In the genomic region with DNA sequence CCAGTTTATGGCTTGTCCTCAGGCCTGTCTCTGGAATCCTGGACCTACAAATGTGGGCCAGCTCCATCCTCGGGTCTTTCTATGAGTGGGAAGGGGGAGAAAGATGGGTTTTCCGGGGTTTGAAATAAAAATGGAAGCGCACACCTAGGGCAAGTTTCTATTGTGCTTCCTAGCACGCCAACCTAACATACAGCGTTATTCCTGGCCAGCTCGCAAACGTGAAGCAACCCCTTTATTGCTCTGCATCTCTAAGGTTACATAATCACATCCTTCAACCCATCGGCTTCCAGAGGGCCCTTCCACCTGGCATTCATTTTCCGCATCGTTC, we compare ENCODE assay signal across 9 mouse cellular contexts. TPM values are rescaled to one million over a fixed set of nuclear protein-coding genes. Genes with fewer than 3 reads are reported as not detected.
DNase-seq lines count a peak whose midpoint lies in the region; ATAC-seq and TF ChIP-seq lines count a peak whose summit lies in the region.
"Had no signal": no experiment of that assay in that cellular context is flagged by ENCODE, and none has a peak within 500 bp of the region (broad histone marks: within the 10 kb centered on the region; RNA-seq: fewer than 3 reads in every experiment).

No protein-coding gene starts in this region.

- 12% methylated on average over 10 of the region's 10 CpGs for WGBS in lung, embryonic 15.5 days
- 14% methylated on average over 10 of the region's 10 CpGs for WGBS in forebrain, embryonic 14.5 days
- 12% methylated on average over 10 of the region's 10 CpGs for WGBS in limb, embryonic 13.5 days
- 9% methylated on average over 10 of the region's 10 CpGs for WGBS in small intestine, adult 2 months

- H3K9me3 ChIP-seq in lung, embryonic 15.5 days: no peaks in the 10 kb centered on the region
- no peaks in the 10 kb centered on the region for H3K9me3 ChIP-seq in forebrain, embryonic 14.5 days (replicated peaks; ENCODE audit: control insufficient read depth, low read length)
- H3K9me3 ChIP-seq in limb, embryonic 13.5 days: no peaks in the 10 kb centered on the region

- no peaks in the 10 kb centered on the region for H3K36me3 ChIP-seq in lung, embryonic 15.5 days
- H3K36me3 ChIP-seq in forebrain, embryonic 14.5 days (ENCODE audit: control insufficient read depth, insufficient read depth, low read length): no peaks in the 10 kb centered on the region
- H3K36me3 ChIP-seq in limb, embryonic 13.5 days: no peaks in the 10 kb centered on the region
- H3K36me3 ChIP-seq in small intestine, adult 2 months (ENCODE audit: control insufficient read depth, insufficient read depth, low read length): no peaks in the 10 kb centered on the region

- peaks cover 12% of the 10 kb centered on the region for H3K4me1 ChIP-seq in lung, embryonic 15.5 days
- H3K4me1 ChIP-seq in forebrain, embryonic 14.5 days (ENCODE audit: control insufficient read depth, insufficient read depth, low read length): peaks cover 3% of the 10 kb centered on the region; the same call in 1 of the 2 replicates
- peaks cover 18% of the 10 kb centered on the region for H3K4me1 ChIP-seq in limb, embryonic 13.5 days
- no peaks in the 10 kb centered on the region; the same call in none of the 2 replicates for H3K4me1 ChIP-seq in small intestine, adult 2 months (ENCODE audit: control insufficient read depth, insufficient read depth, insufficient read length, low read length)

- H3K9ac ChIP-seq in lung, embryonic 15.5 days: peak overlapping the region; percentile 21; the same call in 1 of the 2 replicates
- peak overlapping the region; percentile 60; the same call in 1 of the 2 replicates for H3K9ac ChIP-seq in forebrain, embryonic 14.5 days (ENCODE audit: low read length)
- no peak overlapping the region for H3K9ac ChIP-seq in limb, embryonic 13.5 days

- peaks cover 42% of the 10 kb centered on the region for H3K27me3 ChIP-seq in lung, embryonic 15.5 days
- peaks cover 30% of the 10 kb centered on the region for H3K27me3 ChIP-seq in forebrain, embryonic 14.5 days (replicated peaks; ENCODE audit: control insufficient read depth, insufficient read depth, low read length)
- H3K27me3 ChIP-seq in limb, embryonic 13.5 days: peaks cover 13% of the 10 kb centered on the region
- H3K27me3 ChIP-seq in small intestine, adult 2 months (ENCODE audit: control insufficient read depth, insufficient read depth, low read length): peaks cover 22% of the 10 kb centered on the region

- TF ChIP-seq CTCF in small intestine, adult 2 months (IDR thresholded peaks at IDR 0.05; ENCODE audit: extremely low read depth, insufficient read length, insufficient replicate concordance, low read depth, low read length): no peak

- no peak for DNase-seq in lung, postnatal 25 days (ENCODE audit: low spot score)
- DNase-seq in forebrain, embryonic 14.5 days (ENCODE audit: low spot score): no peak
- DNase-seq in layer of hippocampus, postnatal 14 days (ENCODE audit: low spot score in 2 of 2): no peak
- DNase-seq in gastrocnemius, postnatal 25 days: no peak
- DNase-seq: kidney, adult 9 months had no signal

- no peak overlapping the region for H3K27ac ChIP-seq in lung, embryonic 15.5 days
- H3K27ac ChIP-seq in forebrain, embryonic 14.5 days (ENCODE audit: low read depth, low read length): no peak overlapping the region
- no peak overlapping the region for H3K27ac ChIP-seq in limb, embryonic 13.5 days
- H3K27ac ChIP-seq in small intestine, adult 2 months (ENCODE audit: insufficient read depth, low read depth, low read length): no peak overlapping the region

- peak overlapping the region; percentile 96 for H3K4me2 ChIP-seq in lung, embryonic 15.5 days
- H3K4me2 ChIP-seq in forebrain, embryonic 14.5 days (ENCODE audit: low read length): peak overlapping the region; percentile 93
- peak overlapping the region; percentile 98 for H3K4me2 ChIP-seq in limb, embryonic 13.5 days (replicated peaks)

- peak overlapping the region; percentile 51 for H3K4me3 ChIP-seq in lung, embryonic 15.5 days
- H3K4me3 ChIP-seq in forebrain, embryonic 14.5 days (ENCODE audit: low read depth, low read length): peak overlapping the region; percentile 46; the same call in 1 of the 2 replicates
- H3K4me3 ChIP-seq in limb, embryonic 13.5 days: peak overlapping the region; percentile 62
- peak overlapping the region; percentile 43 for H3K4me3 ChIP-seq in small intestine, adult 2 months (ENCODE audit: low read depth, low read length)

- ATAC-seq in lung, embryonic 15.5 days (ENCODE audit: borderline replicate concordance, extremely low read depth, low FRiP score, low TSS enrichment): no peak
- 0 out of 2 replicates have a peak, but pooled peaks have one; percentile 14 for ATAC-seq in forebrain, embryonic 14.5 days
- no peak for ATAC-seq in limb, embryonic 13.5 days (ENCODE audit: low FRiP score, low read depth)

- no peak for TF ChIP-seq POLR2A in small intestine, adult 2 months (IDR thresholded peaks at IDR 0.05; ENCODE audit: low read depth, low read length)

RNA-seq across cellular contexts. Expression of gene D930020B18Rik, which starts 0.5 kb away (rescaled TPM):
- 0.57 and 0.72 TPM in 2 replicates for polyA plus RNA-seq in lung, embryonic 15.5 days (2015; fragmentation: Nextera tagmentation; extraction: Ambion mirVana)
- 0.18 and 0.26 TPM in 2 replicates for polyA plus RNA-seq in forebrain, embryonic 14.5 days (2014; fragmentation: Nextera tagmentation; extraction: Ambion mirVana)
- polyA plus RNA-seq in limb, embryonic 13.5 days (2015; fragmentation: Nextera tagmentation; extraction: Ambion mirVana): 1.2 TPM in 2 replicates
- 0.23 and 0.62 TPM in 2 replicates for polyA plus RNA-seq in small intestine, adult 2 months (2012; rRNA removed)
- total RNA-seq in layer of hippocampus, postnatal 14 days (2021): under 1 TPM in 1 of 2 experiments, not detected in 1; 0.29 TPM
- total RNA-seq in gastrocnemius, postnatal 25 days (2021): not detected
- total RNA-seq: adrenal gland, postnatal 25 days had no signal

RNA-seq across cellular contexts. Expression of gene Xpot, which starts 14.8 kb away (rescaled TPM):
- 48.9 and 59.7 TPM in 2 replicates for polyA plus RNA-seq in lung, embryonic 15.5 days (2015; fragmentation: Nextera tagmentation; extraction: Ambion mirVana)
- polyA plus RNA-seq in forebrain, embryonic 14.5 days (2014; fragmentation: Nextera tagmentation; extraction: Ambion mirVana): 29.5 and 38.1 TPM in 2 replicates
- polyA plus RNA-seq in limb, embryonic 13.5 days (2015; fragmentation: Nextera tagmentation; extraction: Ambion mirVana): 45.8 and 46.0 TPM in 2 replicates
- polyA plus RNA-seq in small intestine, adult 2 months (2012; rRNA removed): 34.9 and 35.3 TPM in 2 replicates
- 10 to 100 TPM; 65.4 to 68.9 TPM for total RNA-seq in layer of hippocampus, postnatal 14 days (2021)
- 10 to 100 TPM; 18.8 to 20.8 TPM for total RNA-seq in gastrocnemius, postnatal 25 days (2021)

RNA-seq across cellular contexts. Expression of gene Tbk1, which starts 54.3 kb away (rescaled TPM):
- 34.4 and 36.7 TPM in 2 replicates for polyA plus RNA-seq in lung, embryonic 15.5 days (2015; fragmentation: Nextera tagmentation; extraction: Ambion mirVana)
- polyA plus RNA-seq in forebrain, embryonic 14.5 days (2014; fragmentation: Nextera tagmentation; extraction: Ambion mirVana): 34.7 and 38.3 TPM in 2 replicates
- 31.1 and 32.5 TPM in 2 replicates for polyA plus RNA-seq in limb, embryonic 13.5 days (2015; fragmentation: Nextera tagmentation; extraction: Ambion mirVana)
- 4.1 and 10.2 TPM in 2 replicates for polyA plus RNA-seq in small intestine, adult 2 months (2012; rRNA removed)
- total RNA-seq in layer of hippocampus, postnatal 14 days (2021): 10 to 100 TPM; 43.8 to 46.4 TPM
- total RNA-seq in gastrocnemius, postnatal 25 days (2021): 10 to 100 TPM; 10.6 to 11.5 TPM
